Comparison of ENCODE assay signal across 7 mouse cellular contexts in genomic region chr3:108721076-108721991, GRCm38 (mm10). TPM values are rescaled to one million over a fixed set of nuclear protein-coding genes. Genes with fewer than 3 reads are reported as not detected.
A peak's percentile ranks its signal among the peaks of the same experiment; 100 is the strongest.
DNase-seq lines count a peak whose midpoint lies in the region; ATAC-seq and TF ChIP-seq lines count a peak whose summit lies in the region.

No protein-coding gene starts in this region.

- H3K36me3 ChIP-seq in forebrain, embryonic 16.5 days (ENCODE audit: control insufficient read depth, insufficient read depth): no peaks in the 10 kb centered on the region
- peaks cover 13% of the 10 kb centered on the region for H3K36me3 ChIP-seq in hindbrain, embryonic 10.5 days
- H3K36me3 ChIP-seq in lung, postnatal 0 days (ENCODE audit: insufficient read depth, low read length): no peaks in the 10 kb centered on the region

- H3K4me2 ChIP-seq in forebrain, embryonic 16.5 days (ENCODE audit: low read length): peak overlapping the region; percentile 86
- peak overlapping the region; percentile 80 for H3K4me2 ChIP-seq in lung, postnatal 0 days (replicated peaks; ENCODE audit: low read depth, low read length)

- H3K9ac ChIP-seq in forebrain, embryonic 16.5 days (replicated peaks; ENCODE audit: low read depth, low read length): peak overlapping the region; percentile 87
- peak overlapping the region; percentile 50 for H3K9ac ChIP-seq in lung, postnatal 0 days (replicated peaks; ENCODE audit: low read depth)

- TF ChIP-seq EP300 in lung, postnatal 0 days (IDR thresholded peaks at IDR 0.05): no peak

- peak; percentile 33; the same call in 1 of the 2 replicates for TF ChIP-seq CTCF in brain, embryonic 14.5 days (IDR thresholded peaks at IDR 0.05; ENCODE audit: borderline replicate concordance, extremely low read depth, insufficient read depth, insufficient read length)
- peak; percentile 57 for TF ChIP-seq CTCF in lung, postnatal 0 days (IDR thresholded peaks at IDR 0.05)

- peaks cover 17% of the 10 kb centered on the region for H3K4me1 ChIP-seq in forebrain, embryonic 16.5 days (replicated peaks; ENCODE audit: control insufficient read depth, insufficient read depth, low read length)
- H3K4me1 ChIP-seq in hindbrain, embryonic 10.5 days (replicated peaks): peaks cover 35% of the 10 kb centered on the region
- H3K4me1 ChIP-seq in lung, postnatal 0 days (ENCODE audit: insufficient read depth, low read depth, low read length): 0 out of 2 replicates have a peak, but pooled peaks cover 3% of the 10 kb centered on the region

- peak; percentile 52; the same call in 1 of the 2 replicates for ATAC-seq in forebrain, embryonic 16.5 days
- peak; percentile 37 for ATAC-seq in lung, postnatal 0 days

- H3K27ac ChIP-seq in forebrain, embryonic 16.5 days (ENCODE audit: low read length): peak overlapping the region; percentile 82
- peak overlapping the region; percentile 98 for H3K27ac ChIP-seq in hindbrain, embryonic 10.5 days
- peak overlapping the region; percentile 73 for H3K27ac ChIP-seq in lung, postnatal 0 days (ENCODE audit: low read length)

- peak overlapping the region; percentile 81 for H3K4me3 ChIP-seq in forebrain, embryonic 16.5 days (replicated peaks; ENCODE audit: low read length)
- peak overlapping the region; percentile 87 for H3K4me3 ChIP-seq in hindbrain, embryonic 10.5 days
- peak overlapping the region; percentile 74 for H3K4me3 ChIP-seq in lung, postnatal 0 days (ENCODE audit: low read depth, low read length)

- no peaks in the 10 kb centered on the region for H3K27me3 ChIP-seq in forebrain, embryonic 16.5 days (replicated peaks; ENCODE audit: control insufficient read depth, insufficient read depth, low read length)
- H3K27me3 ChIP-seq in hindbrain, embryonic 10.5 days (ENCODE audit: insufficient read depth, poor library complexity, severe bottlenecking): no peaks in the 10 kb centered on the region
- no peaks in the 10 kb centered on the region for H3K27me3 ChIP-seq in lung, postnatal 0 days (replicated peaks; ENCODE audit: insufficient read depth, low read length)

- no peak for TF ChIP-seq POLR2A in brain, embryonic 14.5 days (IDR thresholded peaks at IDR 0.05; ENCODE audit: borderline replicate concordance, extremely low read depth, insufficient read depth, insufficient read length, poor library complexity, severe bottlenecking)

- peak; percentile 76 for DNase-seq in NIH3T3 (ENCODE audit: low read depth)
- DNase-seq in brain, embryonic 14.5 days (ENCODE audit: low read depth): peak; percentile 86
- peak; percentile 52 for DNase-seq in hindbrain, embryonic 10.5 days (ENCODE audit: low spot score)
- DNase-seq in layer of hippocampus, postnatal 10 days (ENCODE audit: low spot score in 2 of 2): peak; percentile 44 to 65
- peak; percentile 69 for DNase-seq in lung, postnatal 0 days (ENCODE audit: low spot score)
- peak; percentile 52 to 54 for DNase-seq in right cerebral cortex, adult 2 months (ENCODE audit: low spot score in 2 of 2)

- WGBS in forebrain, embryonic 16.5 days: under 1% methylated on average over 44 of the region's 44 CpGs
- WGBS in hindbrain, embryonic 10.5 days: under 1% methylated on average over 44 of the region's 44 CpGs
- under 1% methylated on average over 43 of the region's 44 CpGs for WGBS in lung, postnatal 0 days

- H3K9me3 ChIP-seq in forebrain, embryonic 16.5 days (ENCODE audit: control insufficient read depth, low read length): no peaks in the 10 kb centered on the region
- peaks cover 6% of the 10 kb centered on the region; the same call in 1 of the 2 replicates for H3K9me3 ChIP-seq in hindbrain, embryonic 10.5 days
- no peaks in the 10 kb centered on the region for H3K9me3 ChIP-seq in lung, postnatal 0 days (ENCODE audit: low read length)

RNA-seq across cellular contexts. Expression of gene Gpsm2, which starts 0.8 kb away (rescaled TPM):
- polyA plus RNA-seq in brain, embryonic 14.5 days (2012; rRNA removed): 14.5 and 14.7 TPM in 2 replicates
- polyA plus RNA-seq in forebrain, embryonic 16.5 days (2015; fragmentation: Nextera tagmentation; extraction: Ambion mirVana): 33.7 and 36.7 TPM in 2 replicates
- polyA plus RNA-seq in hindbrain, embryonic 10.5 days (2016; fragmentation: Nextera tagmentation; extraction: Ambion mirVana): 87.7 and 88.5 TPM in 2 replicates
- 10 to 100 TPM; 13.5 to 20.4 TPM for total RNA-seq in layer of hippocampus, postnatal 10 days (2021)
- 22.9 and 23.7 TPM in 2 replicates for polyA plus RNA-seq in lung, postnatal 0 days (2015; fragmentation: Nextera tagmentation; extraction: Ambion mirVana)

RNA-seq across cellular contexts. Expression of gene Aknad1, which starts 18.1 kb away (rescaled TPM):
- 0.03 and 0.05 TPM in 2 replicates for polyA plus RNA-seq in brain, embryonic 14.5 days (2012; rRNA removed)
- polyA plus RNA-seq in forebrain, embryonic 16.5 days (2015; fragmentation: Nextera tagmentation; extraction: Ambion mirVana): not detected in 2 replicates
- 0.04 TPM in 1 of 2 replicates, not detected in the other for polyA plus RNA-seq in hindbrain, embryonic 10.5 days (2016; fragmentation: Nextera tagmentation; extraction: Ambion mirVana)
- not detected for total RNA-seq in layer of hippocampus, postnatal 10 days (2021)
- 0.10 and 0.21 TPM in 2 replicates for polyA plus RNA-seq in lung, postnatal 0 days (2015; fragmentation: Nextera tagmentation; extraction: Ambion mirVana)

Comparison
In these comparisons a context has a peak if more than half of its experiments do, and no peak if none do; other contexts are left out.
1. Peak in every context shown above with its lines: DNase-seq, ATAC-seq, H3K4me3 ChIP-seq and H3K27ac ChIP-seq.